Mouse (Mus musculus) stomach, embryonic 14.5 days (tissue): ENCODE measurements around the gene Btnl6. TPM values are rescaled to one million over a fixed set of nuclear protein-coding genes. Genes with fewer than 3 reads are reported as not detected.

Source experiments
- polyA plus RNA-seq: library from polyadenylated mRNA; unstranded; fragments of >200 nt; fragmentation: Nextera tagmentation; extraction: Ambion mirVana; gene quantifications from 2 replicates; pipeline ENCODE4 v1.2.1, GENCODE M21; 2014

The Btnl6 gene
- polyA plus RNA-seq, 1 experiment from 2014 or later: not detected

Other genes starting within 250 kb of the Btnl6 start
- gene H2-Aa, start 229.5 kb downstream of the Btnl6 start, polyA plus RNA-seq: 3.0 and 4.4 TPM in 2 replicates
- gene H2-Eb1, start 211.5 kb downstream of the Btnl6 start, polyA plus RNA-seq: 2.8 and 2.9 TPM in 2 replicates
- not detected in 2 replicates for gene H2-Eb2, start 191.7 kb downstream of the Btnl6 start, polyA plus RNA-seq
- gene Btnl2, start 162.5 kb downstream of the Btnl6 start, polyA plus RNA-seq: 0.10 and 0.13 TPM in 2 replicates
- not detected in 2 replicates for gene Btnl1, start 140.2 kb downstream of the Btnl6 start, polyA plus RNA-seq
- gene BC051142, start 118.5 kb downstream of the Btnl6 start, polyA plus RNA-seq: 0.85 and 1.2 TPM in 2 replicates
- 0.18 TPM in 1 of 2 replicates, not detected in the other for gene Btnl4, start 40.0 kb downstream of the Btnl6 start, polyA plus RNA-seq
- 3.9 and 4.7 TPM in 2 replicates for gene Notch4, start 46.9 kb upstream of the Btnl6 start, polyA plus RNA-seq
- 6.1 and 8.0 TPM in 2 replicates for gene Gpsm3, start 72.5 kb upstream of the Btnl6 start, polyA plus RNA-seq
- gene Pbx2, start 73.9 kb upstream of the Btnl6 start, polyA plus RNA-seq: 13.1 and 15.5 TPM in 2 replicates
- gene Ager, start 80.5 kb upstream of the Btnl6 start, polyA plus RNA-seq: 3.7 and 3.8 TPM in 2 replicates
- 104 and 105 TPM in 2 replicates for gene Rnf5, start 86.3 kb upstream of the Btnl6 start, polyA plus RNA-seq
- gene Agpat1, start 86.9 kb upstream of the Btnl6 start, polyA plus RNA-seq: 53.1 and 53.9 TPM in 2 replicates
- 3.8 and 4.2 TPM in 2 replicates for gene Egfl8, start 98.6 kb upstream of the Btnl6 start, polyA plus RNA-seq
- gene Ppt2, start 111.2 kb upstream of the Btnl6 start, polyA plus RNA-seq: 31.2 and 31.8 TPM in 2 replicates
- gene Prrt1, start 112.2 kb upstream of the Btnl6 start, polyA plus RNA-seq: 0.56 and 0.67 TPM in 2 replicates
- 11.9 and 12.0 TPM in 2 replicates for gene Fkbpl, start 127.4 kb upstream of the Btnl6 start, polyA plus RNA-seq
- gene Atf6b, start 129.8 kb upstream of the Btnl6 start, polyA plus RNA-seq: 56.5 and 58.3 TPM in 2 replicates
- 1.1 TPM in 2 replicates for gene Tnxb, start 153.2 kb upstream of the Btnl6 start, polyA plus RNA-seq
- gene C4b, start 226.5 kb upstream of the Btnl6 start, polyA plus RNA-seq: 0.07 TPM in 1 of 2 replicates, not detected in the other